Mouse (Mus musculus): Measurements from ENCODE around the gene Mslnl. TPM values are rescaled to one million over a fixed set of nuclear protein-coding genes. Genes with fewer than 3 reads are reported as not detected.

Gene Mslnl
- polyA plus RNA-seq, 1 experiment = 0.65 TPM

- H3K27me3 ChIP-seq (ENCODE audit: control insufficient read depth, insufficient read depth, low read length) = no peaks in the 10 kb centered on the region
- H3K4me1 ChIP-seq (ENCODE audit: control insufficient read depth, insufficient read depth, low read length) = no peaks in the 10 kb centered on the region
- TF ChIP-seq POLR2A (IDR thresholded peaks at IDR 0.05; ENCODE audit: control insufficient read depth, low read depth, low read length) (no peak), CTCF (IDR thresholded peaks at IDR 0.05; ENCODE audit: control insufficient read depth, insufficient read depth, insufficient replicate concordance, low read depth, low read length) (no peak)
- H3K36me3 ChIP-seq (ENCODE audit: control insufficient read depth, insufficient read depth, low read length) = no peaks in the 10 kb centered on the region
- H3K4me3 ChIP-seq (ENCODE audit: control insufficient read depth, low read depth, low read length) = no peak overlapping the region
- H3K27ac ChIP-seq (ENCODE audit: control insufficient read depth, insufficient read depth, low read depth, low read length) = no peak overlapping the region
Observed at GRCm38 (mm10) chr17:25711136-25711535, 24.7 kb upstream of the Mslnl start.

GRCm38 (mm10) chr17:25715627-25716026 lies 20.2 kb upstream of the Mslnl start:
- Histone ChIP-seq H3K36me3 (ENCODE audit: control insufficient read depth, insufficient read depth, low read length) (no peaks in the 10 kb centered on the region), H3K27ac (ENCODE audit: control insufficient read depth, insufficient read depth, low read depth, low read length) (no peak overlapping the region), H3K4me3 (ENCODE audit: control insufficient read depth, low read depth, low read length) (no peak overlapping the region), H3K27me3 (ENCODE audit: control insufficient read depth, insufficient read depth, low read length) (no peaks in the 10 kb centered on the region), H3K4me1 (ENCODE audit: control insufficient read depth, insufficient read depth, low read length) (peaks cover 8% of the 10 kb centered on the region)
- TF ChIP-seq POLR2A (IDR thresholded peaks at IDR 0.05; ENCODE audit: control insufficient read depth, low read depth, low read length) (no peak), CTCF (IDR thresholded peaks at IDR 0.05; ENCODE audit: control insufficient read depth, insufficient read depth, insufficient replicate concordance, low read depth, low read length) (no peak)

- Histone ChIP-seq H3K4me1 (ENCODE audit: control insufficient read depth, insufficient read depth, low read length) (peaks cover 8% of the 10 kb centered on the region), H3K4me3 (ENCODE audit: control insufficient read depth, low read depth, low read length) (no peak overlapping the region), H3K27ac (ENCODE audit: control insufficient read depth, insufficient read depth, low read depth, low read length) (no peak overlapping the region), H3K27me3 (ENCODE audit: control insufficient read depth, insufficient read depth, low read length) (no peaks in the 10 kb centered on the region), H3K36me3 (ENCODE audit: control insufficient read depth, insufficient read depth, low read length) (no peaks in the 10 kb centered on the region)
- TF ChIP-seq POLR2A (IDR thresholded peaks at IDR 0.05; ENCODE audit: control insufficient read depth, low read depth, low read length) (no peak), CTCF (IDR thresholded peaks at IDR 0.05; ENCODE audit: control insufficient read depth, insufficient read depth, insufficient replicate concordance, low read depth, low read length) (no peak)
Observed at GRCm38 (mm10) chr17:25716130-25716529, 19.7 kb upstream of the Mslnl start.

DNA sequence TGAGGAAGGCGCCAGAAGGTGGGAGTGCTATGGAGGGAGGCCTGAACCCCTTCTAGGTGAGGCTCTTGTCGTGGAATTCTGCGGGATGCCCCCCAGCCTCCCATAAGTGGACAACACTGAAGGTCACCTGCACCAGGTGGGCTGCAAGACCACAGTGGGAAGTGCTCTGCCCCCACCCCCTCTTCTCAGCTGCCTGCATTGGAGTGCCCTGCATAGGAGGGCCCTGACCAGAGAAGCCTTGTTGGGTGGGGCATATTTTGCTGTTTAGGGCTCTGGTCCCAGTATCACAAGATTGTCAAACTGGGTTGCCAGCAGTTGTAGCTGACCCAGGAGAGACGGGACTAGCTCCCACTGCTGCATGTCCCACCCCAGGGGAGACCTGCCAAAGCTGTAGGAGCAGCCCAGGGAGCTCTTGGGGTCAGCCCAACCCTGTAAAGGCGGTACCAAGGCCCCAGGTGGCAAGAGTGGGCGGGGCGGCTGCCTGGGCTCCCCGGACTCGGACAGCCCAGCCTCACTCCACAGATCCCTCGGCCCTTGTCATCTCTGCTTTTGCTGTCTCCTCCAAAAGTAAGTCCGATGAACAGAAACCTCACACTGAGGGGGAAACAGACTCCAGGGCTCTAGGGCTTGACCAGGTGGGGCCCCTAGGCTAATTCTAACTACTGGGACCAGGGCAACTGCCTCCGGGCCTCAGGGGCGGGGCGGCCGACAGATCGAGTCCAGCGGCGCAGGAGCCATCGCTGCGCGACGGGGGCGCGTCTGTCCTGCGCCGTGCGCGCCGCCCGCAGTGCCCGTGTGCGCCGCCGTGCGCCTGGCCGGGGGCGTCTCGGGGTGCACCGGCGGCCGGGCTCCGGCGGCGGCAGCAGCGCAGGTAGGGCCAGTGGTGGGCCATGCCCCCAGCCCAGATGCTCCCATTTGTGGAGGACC lies 18.9 kb upstream of the Mslnl start, which contains the start of gene Gng13:
TSS of gene Gng13 (plus strand) at position 461 of the 927 bp plus-strand sequence.
- Histone ChIP-seq H3K4me1 (ENCODE audit: control insufficient read depth, insufficient read depth, low read length) (peaks cover 8% of the 10 kb centered on the region), H3K36me3 (ENCODE audit: control insufficient read depth, insufficient read depth, low read length) (no peaks in the 10 kb centered on the region), H3K27me3 (ENCODE audit: control insufficient read depth, insufficient read depth, low read length) (no peaks in the 10 kb centered on the region), H3K27ac (ENCODE audit: control insufficient read depth, insufficient read depth, low read depth, low read length) (no peak within 1 kb of the TSS), H3K4me3 (ENCODE audit: control insufficient read depth, low read depth, low read length) (no peak within 1 kb of the TSS; the same call in 1 of the 2 replicates)
- TF ChIP-seq POLR2A (IDR thresholded peaks at IDR 0.05; ENCODE audit: control insufficient read depth, low read depth, low read length) = no peak
- TF ChIP-seq CTCF (IDR thresholded peaks at IDR 0.05; ENCODE audit: control insufficient read depth, insufficient read depth, insufficient replicate concordance, low read depth, low read length) = no peak

DNA sequence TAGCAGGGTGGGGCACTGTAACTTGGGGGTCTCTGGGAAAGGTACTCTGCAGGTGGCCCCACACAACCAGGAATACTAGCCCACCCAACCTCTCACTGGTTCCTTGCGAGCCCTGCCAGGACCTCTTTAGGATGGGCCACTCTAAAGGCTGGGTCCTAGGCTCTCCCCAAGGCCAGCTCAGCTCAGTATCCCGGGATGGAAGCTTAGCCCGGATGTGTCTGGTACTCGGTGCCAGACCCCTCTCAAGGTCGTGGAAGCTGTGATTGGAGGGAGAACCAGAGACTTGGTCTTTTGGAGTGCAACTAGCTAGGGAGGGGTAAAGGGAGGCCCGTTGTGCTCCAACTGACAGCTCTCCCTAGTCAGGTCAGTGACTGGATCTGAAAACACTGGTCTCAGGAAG lies 18.2 kb upstream of the Mslnl start:
- H3K27ac ChIP-seq (ENCODE audit: control insufficient read depth, insufficient read depth, low read depth, low read length) = no peak overlapping the region
- H3K4me3 ChIP-seq (ENCODE audit: control insufficient read depth, low read depth, low read length) = no peak overlapping the region; the same call in 1 of the 2 replicates
- H3K27me3 ChIP-seq (ENCODE audit: control insufficient read depth, insufficient read depth, low read length) = no peaks in the 10 kb centered on the region
- peaks cover 8% of the 10 kb centered on the region for H3K4me1 ChIP-seq (ENCODE audit: control insufficient read depth, insufficient read depth, low read length)
- no peak for TF ChIP-seq CTCF (IDR thresholded peaks at IDR 0.05; ENCODE audit: control insufficient read depth, insufficient read depth, insufficient replicate concordance, low read depth, low read length)
- no peak for TF ChIP-seq POLR2A (IDR thresholded peaks at IDR 0.05; ENCODE audit: control insufficient read depth, low read depth, low read length)
- no peaks in the 10 kb centered on the region for H3K36me3 ChIP-seq (ENCODE audit: control insufficient read depth, insufficient read depth, low read length)

- Histone ChIP-seq H3K4me1 (ENCODE audit: control insufficient read depth, insufficient read depth, low read length) (peaks cover 9% of the 10 kb centered on the region), H3K36me3 (ENCODE audit: control insufficient read depth, insufficient read depth, low read length) (no peaks in the 10 kb centered on the region), H3K4me3 (ENCODE audit: control insufficient read depth, low read depth, low read length) (no peak overlapping the region), H3K27ac (ENCODE audit: control insufficient read depth, insufficient read depth, low read depth, low read length) (no peak overlapping the region), H3K27me3 (ENCODE audit: control insufficient read depth, insufficient read depth, low read length) (no peaks in the 10 kb centered on the region)
- TF ChIP-seq CTCF (IDR thresholded peaks at IDR 0.05; ENCODE audit: control insufficient read depth, insufficient read depth, insufficient replicate concordance, low read depth, low read length) (no peak), POLR2A (IDR thresholded peaks at IDR 0.05; ENCODE audit: control insufficient read depth, low read depth, low read length) (no peak)
Observed at GRCm38 (mm10) chr17:25721476-25721875, 14.4 kb upstream of the Mslnl start.

DNA sequence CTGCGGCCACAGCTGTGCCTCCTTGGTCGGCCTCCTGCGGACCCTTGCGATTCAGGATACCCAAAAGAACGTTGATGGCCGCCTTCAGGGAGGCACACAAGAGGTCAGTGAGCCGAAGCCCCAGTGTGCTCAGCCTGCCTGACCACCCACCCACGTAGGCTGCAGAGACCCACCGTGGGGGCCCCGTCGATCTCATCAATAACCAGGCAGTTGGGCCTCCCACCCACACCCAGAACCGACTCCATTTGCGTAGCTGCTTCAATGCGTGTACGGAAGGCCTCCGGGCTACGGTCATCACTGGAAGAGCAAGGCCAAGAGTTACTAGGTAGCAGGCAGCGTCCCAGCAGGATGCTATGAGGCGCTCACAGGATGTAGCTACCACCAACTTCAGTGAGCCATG lies 12.4 kb upstream of the Mslnl start:
- Histone ChIP-seq H3K27me3 (ENCODE audit: control insufficient read depth, insufficient read depth, low read length) (no peaks in the 10 kb centered on the region), H3K27ac (ENCODE audit: control insufficient read depth, insufficient read depth, low read depth, low read length) (no peak overlapping the region), H3K36me3 (ENCODE audit: control insufficient read depth, insufficient read depth, low read length) (no peaks in the 10 kb centered on the region), H3K4me3 (ENCODE audit: control insufficient read depth, low read depth, low read length) (no peak overlapping the region), H3K4me1 (ENCODE audit: control insufficient read depth, insufficient read depth, low read length) (peaks cover 17% of the 10 kb centered on the region)
- no peak for TF ChIP-seq CTCF (IDR thresholded peaks at IDR 0.05; ENCODE audit: control insufficient read depth, insufficient read depth, insufficient replicate concordance, low read depth, low read length)
- TF ChIP-seq POLR2A (IDR thresholded peaks at IDR 0.05; ENCODE audit: control insufficient read depth, low read depth, low read length) = no peak
